15 mouse cellular contexts compared by ENCODE assay signal in genomic region chr5:135643869-135644268, GRCm38 (mm10).
"Had no signal": no experiment of that assay in that cellular context is flagged by ENCODE, and none has a peak within 500 bp of the region (broad histone marks: within the 10 kb centered on the region; RNA-seq: fewer than 3 reads in every experiment).

No protein-coding gene starts in this region.

- H3K27ac ChIP-seq: kidney, postnatal 0 days; left cerebral cortex, adult 2 months; liver, embryonic 15.5 days; lung, embryonic 15.5 days had no signal

- H3K36me3 ChIP-seq: liver, embryonic 15.5 days had no signal

- H3K4me2 ChIP-seq: liver, embryonic 11.5 days; liver, embryonic 15.5 days; lung, embryonic 15.5 days; midbrain, embryonic 11.5 days had no signal

- H3K27me3 ChIP-seq: liver, embryonic 15.5 days; lung, embryonic 15.5 days had no signal

- H3K4me3 ChIP-seq: left cerebral cortex, adult 2 months; liver, embryonic 15.5 days; lung, embryonic 15.5 days; megakaryocyte, embryonic 14.5 days had no signal

- DNase-seq: layer of hippocampus, postnatal 36 days; lung, adult 18-20 months; lung, postnatal 10 days; lung, postnatal 36 days; midbrain, embryonic 14.5 days; right cerebral cortex, postnatal 14 days; right cerebral cortex, postnatal 4 days; thymus, postnatal 25 days had no signal

- H3K9ac ChIP-seq: liver, embryonic 15.5 days; lung, embryonic 15.5 days had no signal

- H3K4me1 ChIP-seq: lung, embryonic 15.5 days had no signal

- H3K9me3 ChIP-seq: liver, embryonic 15.5 days; lung, embryonic 15.5 days; megakaryocyte, embryonic 14.5 days had no signal
